Mouse (Mus musculus): Measurements from ENCODE around the gene Tmem39a. TPM values are rescaled to one million over a fixed set of nuclear protein-coding genes. Genes with fewer than 3 reads are reported as not detected.
A peak's percentile ranks its signal among the peaks of the same experiment; 100 is the strongest.

Gene Tmem39a
- polyA plus RNA-seq, 1 experiment: 63.0 TPM

GRCm38 (mm10) chr16:38609092-38609491, 50.6 kb downstream of the Tmem39a start:
- Histone ChIP-seq H3K27ac (ENCODE audit: insufficient read depth, low read length) (no peak overlapping the region), H3K4me3 (replicated peaks; ENCODE audit: insufficient read depth, low read depth, low read length) (no peak overlapping the region), H3K4me1 (ENCODE audit: control insufficient read depth, insufficient read depth, low read length) (no peaks in the 10 kb centered on the region), H3K27me3 (ENCODE audit: control insufficient read depth, insufficient read depth, low read length) (no peaks in the 10 kb centered on the region)
- TF ChIP-seq CTCF (IDR thresholded peaks at IDR 0.05; ENCODE audit: borderline replicate concordance, insufficient read depth, low read depth, low read length) (no peak), POLR2A (IDR thresholded peaks at IDR 0.05; ENCODE audit: borderline replicate concordance, insufficient read depth, low read length) (no peak)
- no peak for DNase-seq
- WGBS: 62% methylated on average over 18 of the region's 18 CpGs

GRCm38 (mm10) chr16:38612646-38613045, 54.1 kb downstream of the Tmem39a start:
- DNase-seq: no peak
- H3K4me1 ChIP-seq (ENCODE audit: control insufficient read depth, insufficient read depth, low read length): no peaks in the 10 kb centered on the region
- TF ChIP-seq CTCF (IDR thresholded peaks at IDR 0.05; ENCODE audit: borderline replicate concordance, insufficient read depth, low read depth, low read length) (no peak), POLR2A (IDR thresholded peaks at IDR 0.05; ENCODE audit: borderline replicate concordance, insufficient read depth, low read length) (no peak)
- WGBS: 52% methylated on average over 5 of the region's 5 CpGs
- no peak overlapping the region for H3K4me3 ChIP-seq (replicated peaks; ENCODE audit: insufficient read depth, low read depth, low read length)
- H3K27ac ChIP-seq (ENCODE audit: insufficient read depth, low read length): no peak overlapping the region
- H3K27me3 ChIP-seq (ENCODE audit: control insufficient read depth, insufficient read depth, low read length): no peaks in the 10 kb centered on the region

- 90% methylated on average over 6 of the region's 6 CpGs for WGBS
These were observed 55.1 kb downstream of the Tmem39a start for GRCm38 (mm10) chr16:38613646-38614045.

GRCm38 (mm10) chr16:38617977-38618376, 59.5 kb downstream of the Tmem39a start:
- H3K27ac ChIP-seq (ENCODE audit: insufficient read depth, low read length): no peak overlapping the region
- DNase-seq: no peak
- no peak overlapping the region for H3K4me3 ChIP-seq (replicated peaks; ENCODE audit: insufficient read depth, low read depth, low read length)
- H3K4me1 ChIP-seq (ENCODE audit: control insufficient read depth, insufficient read depth, low read length): no peaks in the 10 kb centered on the region
- 93% methylated on average over 13 of the region's 13 CpGs for whole genome bisulfite sequencing
- TF ChIP-seq POLR2A (IDR thresholded peaks at IDR 0.05; ENCODE audit: borderline replicate concordance, insufficient read depth, low read length) (no peak), CTCF (IDR thresholded peaks at IDR 0.05; ENCODE audit: borderline replicate concordance, insufficient read depth, low read depth, low read length) (no peak)
- H3K27me3 ChIP-seq (ENCODE audit: control insufficient read depth, insufficient read depth, low read length): no peaks in the 10 kb centered on the region

More at GRCm38 (mm10) chr16:38613646-38614045, 55.1 kb downstream of the Tmem39a start:
- H3K4me3 ChIP-seq (replicated peaks; ENCODE audit: insufficient read depth, low read depth, low read length): no peak overlapping the region
- no peaks in the 10 kb centered on the region for H3K4me1 ChIP-seq (ENCODE audit: control insufficient read depth, insufficient read depth, low read length)
- TF ChIP-seq POLR2A (IDR thresholded peaks at IDR 0.05; ENCODE audit: borderline replicate concordance, insufficient read depth, low read length): no peak
- TF ChIP-seq CTCF (IDR thresholded peaks at IDR 0.05; ENCODE audit: borderline replicate concordance, insufficient read depth, low read depth, low read length): no peak
- DNase-seq: no peak
- H3K27ac ChIP-seq (ENCODE audit: insufficient read depth, low read length): no peak overlapping the region
- no peaks in the 10 kb centered on the region for H3K27me3 ChIP-seq (ENCODE audit: control insufficient read depth, insufficient read depth, low read length)

- peak; percentile 50 to 60 for DNase-seq
- TF ChIP-seq POLR2A (IDR thresholded peaks at IDR 0.05; ENCODE audit: borderline replicate concordance, insufficient read depth, low read length) (no peak), CTCF (IDR thresholded peaks at IDR 0.05; ENCODE audit: borderline replicate concordance, insufficient read depth, low read depth, low read length) (peak; percentile 71)
- Histone ChIP-seq H3K27ac (ENCODE audit: insufficient read depth, low read length) (no peak overlapping the region), H3K27me3 (ENCODE audit: control insufficient read depth, insufficient read depth, low read length) (no peaks in the 10 kb centered on the region), H3K4me3 (replicated peaks; ENCODE audit: insufficient read depth, low read depth, low read length) (no peak overlapping the region), H3K4me1 (ENCODE audit: control insufficient read depth, insufficient read depth, low read length) (no peaks in the 10 kb centered on the region)
- WGBS: 8% methylated on average over 6 of the region's 6 CpGs
These were observed 60.6 kb downstream of the Tmem39a start for GRCm38 (mm10) chr16:38619054-38619453.

- H3K4me3 ChIP-seq (replicated peaks; ENCODE audit: insufficient read depth, low read depth, low read length): no peak overlapping the region
- H3K27ac ChIP-seq (ENCODE audit: insufficient read depth, low read length): no peak overlapping the region
- no peak for DNase-seq
- WGBS: 93% methylated on average over 16 of the region's 16 CpGs
- H3K27me3 ChIP-seq (ENCODE audit: control insufficient read depth, insufficient read depth, low read length): no peaks in the 10 kb centered on the region
- no peak for TF ChIP-seq POLR2A (IDR thresholded peaks at IDR 0.05; ENCODE audit: borderline replicate concordance, insufficient read depth, low read length)
- TF ChIP-seq CTCF (IDR thresholded peaks at IDR 0.05; ENCODE audit: borderline replicate concordance, insufficient read depth, low read depth, low read length): no peak
- no peaks in the 10 kb centered on the region for H3K4me1 ChIP-seq (ENCODE audit: control insufficient read depth, insufficient read depth, low read length)
These were observed 62.4 kb downstream of the Tmem39a start for GRCm38 (mm10) chr16:38620696-38621450.

- no peak overlapping the region for H3K4me3 ChIP-seq (replicated peaks; ENCODE audit: insufficient read depth, low read depth, low read length)
- no peak overlapping the region for H3K27ac ChIP-seq (ENCODE audit: insufficient read depth, low read length)
- WGBS: 67% methylated on average over 2 of the region's 2 CpGs
- DNase-seq: no peak
- TF ChIP-seq CTCF (IDR thresholded peaks at IDR 0.05; ENCODE audit: borderline replicate concordance, insufficient read depth, low read depth, low read length): no peak
- no peaks in the 10 kb centered on the region for H3K27me3 ChIP-seq (ENCODE audit: control insufficient read depth, insufficient read depth, low read length)
- no peaks in the 10 kb centered on the region for H3K4me1 ChIP-seq (ENCODE audit: control insufficient read depth, insufficient read depth, low read length)
These were observed 63.8 kb downstream of the Tmem39a start for GRCm38 (mm10) chr16:38622283-38622682.

- 83% methylated on average over 11 of the region's 11 CpGs for WGBS
- no peaks in the 10 kb centered on the region for H3K27me3 ChIP-seq (ENCODE audit: control insufficient read depth, insufficient read depth, low read length)
- no peaks in the 10 kb centered on the region for H3K4me1 ChIP-seq (ENCODE audit: control insufficient read depth, insufficient read depth, low read length)
- TF ChIP-seq CTCF (IDR thresholded peaks at IDR 0.05; ENCODE audit: borderline replicate concordance, insufficient read depth, low read depth, low read length) (no peak), POLR2A (IDR thresholded peaks at IDR 0.05; ENCODE audit: borderline replicate concordance, insufficient read depth, low read length) (no peak)
- DNase-seq: no peak
- H3K4me3 ChIP-seq (replicated peaks; ENCODE audit: insufficient read depth, low read depth, low read length): no peak overlapping the region
- no peak overlapping the region for H3K27ac ChIP-seq (ENCODE audit: insufficient read depth, low read length)
These were observed 65.8 kb downstream of the Tmem39a start for GRCm38 (mm10) chr16:38624303-38624702.

Measured in cerebellum, adult 2 months (tissue).